Mouse (Mus musculus): ENCODE measurements around the gene Arx.

DNA sequence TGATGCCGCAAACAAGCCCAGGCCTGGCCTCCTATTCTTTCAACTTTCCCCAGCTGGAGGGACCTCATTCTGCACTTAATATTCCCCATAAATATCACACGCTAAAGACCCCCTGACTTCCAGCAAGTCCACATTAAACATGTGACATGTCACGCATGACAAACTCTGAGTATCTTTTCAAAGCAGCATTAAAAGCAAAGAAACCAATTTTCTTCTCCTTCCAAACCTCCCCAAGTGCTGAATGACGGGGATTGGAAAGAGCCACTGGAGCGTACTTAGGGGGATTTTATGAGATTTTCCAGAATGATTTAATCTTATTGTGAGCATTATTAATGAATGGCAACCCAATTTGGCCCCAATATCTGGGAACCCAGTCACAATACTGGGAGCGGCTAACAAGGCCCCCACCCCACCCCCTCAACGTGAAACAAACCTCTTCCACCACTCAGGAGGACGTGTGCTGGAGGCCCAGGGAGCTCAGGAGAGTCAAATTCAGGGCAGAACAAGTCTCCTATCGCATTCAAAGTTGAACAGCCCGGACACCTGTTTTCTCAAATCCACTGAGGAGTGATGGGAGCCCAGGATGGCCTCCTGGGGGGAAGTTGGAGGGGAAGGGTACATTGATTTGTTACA, 14.1 kb downstream of the Arx start:
- TF ChIP-seq CTCF (IDR thresholded peaks at IDR 0.05; ENCODE audit: low read depth) (no peak), EP300 (IDR thresholded peaks at IDR 0.05; ENCODE audit: low read depth) (no peak)

Measured in liver, embryonic 14.5 days (tissue).